Mouse (Mus musculus): Measurements from ENCODE around the gene Svip.

Svip gene

DNA sequence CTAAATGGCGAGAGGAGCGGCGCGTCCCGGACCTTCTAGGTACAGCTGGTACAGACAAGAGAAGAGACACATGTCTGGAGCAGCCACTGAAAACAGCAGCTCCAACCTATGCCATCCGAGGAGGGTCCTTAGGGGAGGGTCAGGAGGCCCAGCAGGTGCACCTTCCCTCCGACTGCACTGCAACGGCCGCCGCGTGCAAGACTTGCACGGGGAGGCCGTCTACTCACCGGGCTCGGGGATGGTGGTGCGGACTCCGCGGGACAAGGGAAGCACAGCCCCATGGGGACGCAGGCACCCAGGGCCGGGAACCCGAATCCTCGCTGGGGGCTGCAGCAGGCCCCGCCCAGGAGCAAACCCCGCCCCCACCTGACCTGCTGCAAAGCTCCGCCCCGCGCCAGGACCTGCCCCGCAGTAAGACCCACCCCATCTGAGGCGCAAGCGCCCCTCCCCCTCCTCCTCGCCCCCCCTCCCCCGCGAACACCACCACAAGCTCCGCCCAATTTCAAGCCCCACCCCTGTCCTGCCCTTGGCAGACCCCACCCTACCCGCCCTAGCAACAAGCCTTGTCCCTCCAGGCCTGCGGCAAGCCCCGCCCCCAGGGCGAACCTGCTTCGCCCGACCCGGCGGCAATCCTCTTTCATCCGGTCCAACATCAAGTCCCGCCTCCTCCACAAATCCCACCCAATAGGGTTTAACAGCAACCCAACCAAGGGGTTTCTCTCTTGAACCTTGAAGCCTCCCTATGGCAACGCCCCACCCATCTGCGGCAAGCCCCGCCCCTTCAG, at the start of gene Svip:
Gene Svip, minus strand, starts transcription at position 508 of the 785 bp plus-strand sequence.
- peak; percentile 92 for DNase-seq (ENCODE audit: low spot score in 2 of 2)

DNA sequence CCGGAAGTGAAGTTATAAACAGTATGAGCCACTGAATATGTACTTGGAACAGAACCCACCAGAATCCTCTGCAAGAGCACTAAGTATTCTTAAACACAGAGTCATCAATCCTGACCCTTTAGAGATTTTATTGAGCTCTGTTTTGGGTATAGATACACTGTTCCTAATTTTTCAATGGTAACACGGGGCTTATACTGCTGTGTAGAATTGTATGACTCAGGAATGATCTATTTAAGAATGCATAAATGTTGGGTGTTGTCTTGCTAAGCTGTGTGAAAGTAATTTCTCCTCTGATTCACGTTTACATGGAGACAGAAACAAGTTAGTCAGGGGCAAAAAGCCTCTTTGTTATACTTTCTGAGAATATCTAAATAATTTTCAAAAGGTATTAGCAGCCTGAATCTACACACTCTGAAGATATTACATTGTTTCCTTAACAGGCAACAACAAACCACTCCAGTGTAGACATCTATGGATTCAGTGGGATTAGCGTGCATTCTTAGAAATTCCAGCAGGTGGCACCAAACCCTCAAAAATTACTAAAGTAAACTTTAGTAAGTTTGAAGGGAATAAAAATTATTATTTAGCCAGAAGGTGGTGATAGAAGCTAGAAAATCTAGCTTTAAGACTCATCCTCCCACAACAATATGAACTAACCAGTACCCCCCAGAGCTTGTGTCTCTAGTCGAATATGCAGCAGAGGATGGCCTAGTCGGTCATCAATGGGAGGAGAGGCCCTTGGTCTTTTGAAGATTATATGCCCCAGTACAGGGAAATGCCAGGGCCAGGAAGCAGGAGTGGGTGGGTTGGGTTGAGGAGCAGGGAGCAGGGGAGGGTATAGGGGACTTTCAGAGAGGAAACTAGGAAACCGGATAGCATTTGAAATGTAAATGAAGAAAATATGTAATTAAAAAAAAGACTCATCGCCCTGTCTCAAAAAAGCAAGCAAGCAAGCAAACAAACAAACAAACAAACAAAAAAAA, 32.1 kb upstream of the Svip start:
- no peak for DNase-seq (ENCODE audit: low spot score in 2 of 2)

DNA sequence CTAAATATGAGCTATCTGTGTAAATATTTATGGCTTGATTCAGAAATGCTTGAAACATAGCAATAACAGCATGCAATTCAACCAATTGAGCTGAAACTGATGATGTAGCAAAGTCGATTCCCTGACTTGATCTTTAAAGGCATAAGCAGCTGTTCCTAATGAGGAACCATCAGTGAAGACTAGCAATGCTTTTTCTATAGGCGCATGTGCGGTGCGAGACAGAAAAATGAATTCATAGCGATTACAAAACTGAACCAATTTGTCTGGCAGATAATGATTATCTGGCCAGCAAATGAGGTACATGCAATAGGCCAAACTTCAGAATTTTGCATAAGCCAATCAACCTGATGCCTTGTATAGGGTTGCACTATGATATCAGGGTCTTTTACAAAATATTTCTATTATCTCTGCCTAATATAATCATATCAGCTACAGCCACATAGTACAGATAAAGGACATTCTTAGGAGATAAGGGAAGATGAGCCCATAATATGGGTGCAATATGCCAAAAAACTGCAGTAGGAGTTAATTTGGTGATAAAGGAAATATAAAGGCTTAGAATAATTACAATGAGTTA, 18.3 kb upstream of the Svip start:
- DNase-seq (ENCODE audit: low spot score in 2 of 2): no peak

DNA sequence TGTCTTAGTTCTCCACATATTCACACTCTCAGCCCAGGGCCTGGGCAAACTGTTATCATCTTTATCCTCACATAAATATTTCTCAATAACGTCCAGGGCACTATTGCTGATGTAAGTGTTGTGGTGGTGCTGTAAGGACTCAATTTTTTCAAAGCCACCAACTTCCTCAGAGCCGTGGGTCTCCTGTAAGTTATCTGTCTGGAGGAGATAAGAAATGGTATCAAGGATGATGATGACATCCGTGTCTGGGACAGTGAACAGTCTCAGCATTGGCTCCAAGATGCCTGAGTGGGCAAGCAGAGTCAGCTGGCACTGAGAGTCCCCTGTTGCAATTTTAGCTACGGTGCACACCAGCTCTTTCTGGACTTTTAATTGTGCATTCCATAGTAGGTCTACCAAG, 16.2 kb upstream of the Svip start:
- DNase-seq (ENCODE audit: low spot score in 2 of 2): no peak

DNA sequence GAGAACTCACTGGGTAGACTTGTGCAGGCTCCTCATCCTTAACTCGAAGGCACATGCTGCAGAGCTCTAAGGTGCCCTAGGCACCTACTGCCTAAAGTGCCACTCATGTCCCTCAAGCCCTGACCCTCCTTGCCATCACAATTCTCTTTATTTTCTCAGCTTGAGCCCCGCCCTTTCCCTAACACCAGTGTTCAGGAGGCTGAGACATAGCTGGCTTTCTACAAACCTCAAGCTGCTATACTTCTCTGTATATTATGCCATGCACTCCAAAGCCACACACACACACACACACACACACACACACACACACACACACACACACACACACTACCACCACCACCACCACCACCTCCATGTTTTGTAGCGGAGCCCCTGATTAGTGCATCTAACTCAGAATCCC, 9.8 kb upstream of the Svip start, which contains the start of gene 1700015G11Rik:
Gene 1700015G11Rik, minus strand, starts transcription at position 101 of the 400 bp plus-strand sequence.
- DNase-seq (ENCODE audit: low spot score in 2 of 2): no peak

DNA sequence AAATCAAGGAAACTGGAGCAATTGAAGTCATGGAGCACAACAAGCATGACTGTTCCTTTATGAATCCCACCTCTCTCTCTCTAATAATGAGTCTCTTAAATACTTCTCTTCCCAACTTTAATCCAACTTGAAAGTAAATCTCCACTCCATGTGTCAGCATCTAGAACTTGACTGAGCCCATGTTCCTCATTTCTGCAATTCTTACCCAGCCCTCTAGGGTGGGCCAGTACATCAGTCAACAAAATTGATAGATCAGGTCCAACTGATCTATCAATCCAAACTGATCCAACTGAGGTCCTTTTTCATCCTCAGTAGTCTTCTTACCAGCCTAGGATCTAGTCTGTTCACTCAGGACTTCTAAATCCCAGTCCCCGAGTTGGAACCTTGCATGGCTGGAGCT, 9.4 kb upstream of the Svip start:
- no peak for DNase-seq (ENCODE audit: low spot score in 2 of 2)

DNA sequence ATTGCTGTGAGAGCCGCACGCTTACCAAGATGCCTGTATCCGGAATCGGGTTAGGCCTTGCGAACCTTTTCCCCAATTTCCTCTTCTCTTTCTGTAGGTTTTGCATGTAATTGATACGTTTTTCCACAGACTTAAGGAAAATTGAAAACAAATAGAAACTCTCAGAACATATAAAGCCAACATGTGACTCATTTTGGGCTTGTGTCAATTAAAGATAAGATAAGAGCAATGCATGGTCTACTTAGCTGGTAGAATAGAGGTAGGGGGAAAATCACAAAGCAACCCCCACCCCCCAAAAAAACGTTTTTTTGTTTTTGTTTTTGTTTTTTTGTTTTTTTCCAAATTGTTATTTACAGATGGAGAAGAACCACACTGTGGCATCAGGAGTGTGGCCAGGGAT, 7.6 kb upstream of the Svip start:
- no peak for DNase-seq (ENCODE audit: low spot score in 2 of 2)

DNA sequence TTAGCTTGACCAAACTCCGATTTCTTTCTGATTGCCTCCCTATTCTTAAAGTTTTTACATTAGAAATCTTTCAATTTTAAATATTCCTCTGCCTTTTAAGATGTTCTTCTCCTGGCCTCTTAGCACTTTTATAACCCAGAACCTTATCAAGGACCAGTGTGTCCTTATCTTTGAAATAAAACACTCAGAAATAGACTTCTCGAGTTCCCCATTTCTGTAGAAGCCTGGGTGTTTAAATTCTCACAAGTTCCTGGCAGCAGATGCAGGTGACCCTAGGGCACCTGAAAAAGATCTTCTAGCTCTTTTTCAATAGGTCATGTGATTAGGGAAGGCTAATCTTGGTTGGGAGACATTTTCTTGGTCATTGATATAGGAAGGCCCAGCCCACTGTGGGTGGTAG, 1.3 kb upstream of the Svip start:
- no peak for DNase-seq (ENCODE audit: low spot score in 2 of 2)

DNA sequence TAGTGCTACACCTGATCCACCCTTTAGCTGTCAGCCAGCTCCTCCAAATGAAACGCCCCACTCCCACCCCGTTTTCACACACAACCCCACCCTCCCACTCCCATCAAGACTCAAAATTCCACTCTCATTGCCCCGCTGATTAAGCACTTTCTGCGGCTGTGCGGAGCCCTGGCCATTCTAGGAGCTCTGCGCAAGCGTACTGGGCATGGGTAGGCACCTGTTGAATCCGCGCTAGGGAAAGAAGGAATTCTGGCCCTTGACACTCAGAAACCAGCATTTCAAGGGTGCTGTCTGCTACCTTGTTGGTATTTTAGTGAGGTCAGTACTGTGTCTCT, 445 bp upstream of the Svip start:
- DNase-seq (ENCODE audit: low spot score in 2 of 2): no peak

DNA sequence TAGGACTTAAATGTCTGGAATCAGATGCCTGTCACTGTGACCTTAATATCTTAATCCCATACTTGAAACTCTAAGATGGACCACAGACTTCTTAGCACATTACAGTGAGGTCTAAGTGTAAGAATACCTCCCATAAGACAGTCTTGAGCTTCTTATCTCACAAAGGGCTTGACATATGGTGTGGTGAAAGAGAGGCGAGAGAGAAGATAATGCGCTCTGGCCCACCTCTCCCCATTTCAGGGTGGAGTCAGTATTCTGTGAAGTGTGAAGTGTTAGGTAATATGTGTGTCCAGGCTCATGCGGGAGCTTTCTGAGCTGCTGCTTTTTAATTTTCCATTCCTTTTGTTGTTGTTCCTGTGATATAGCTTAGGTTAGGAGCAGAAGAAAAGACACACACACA, 14.8 kb downstream of the Svip start:
- no peak for DNase-seq (ENCODE audit: low spot score in 2 of 2)

DNA sequence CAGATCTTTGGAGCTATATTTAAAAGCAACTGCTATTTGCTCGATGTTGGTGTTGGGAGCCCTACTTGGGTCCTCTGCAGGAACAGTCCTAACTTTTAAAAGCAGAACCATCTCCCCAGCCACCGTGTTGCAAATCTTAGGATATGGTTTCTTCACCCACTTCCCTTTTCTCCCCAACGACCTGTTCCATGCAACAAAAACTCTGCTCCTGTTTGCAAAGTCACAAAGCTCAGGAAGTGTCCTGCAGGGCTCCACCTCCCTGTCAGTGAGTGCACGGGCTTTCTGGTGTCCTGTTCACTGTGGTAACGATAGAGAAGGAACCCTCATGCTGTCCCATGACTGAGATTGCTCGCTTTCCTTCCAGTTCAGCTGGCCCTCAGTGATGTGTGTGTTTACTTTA, 18.9 kb downstream of the Svip start:
- no peak for DNase-seq (ENCODE audit: low spot score in 2 of 2)

DNA sequence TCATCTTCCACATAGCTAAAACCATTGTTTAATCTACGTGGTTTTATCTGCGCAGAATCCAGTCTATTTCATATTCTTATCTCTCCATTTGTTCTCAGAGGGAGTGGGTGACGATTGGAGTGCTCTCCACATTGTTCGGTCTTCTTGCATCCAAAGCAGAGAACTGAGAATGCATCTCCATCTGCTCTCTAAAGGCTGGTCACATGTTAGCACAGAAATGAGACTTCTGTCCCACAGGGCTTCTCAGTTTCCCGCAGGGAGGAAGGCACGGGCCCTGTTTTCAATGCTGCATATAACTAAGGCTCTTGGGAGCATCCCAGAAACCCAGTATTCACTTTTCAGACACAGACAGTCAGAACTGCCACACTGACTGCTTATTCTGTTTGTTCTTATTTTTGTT, 20.1 kb downstream of the Svip start:
- no peak for DNase-seq (ENCODE audit: low spot score in 2 of 2)

DNA sequence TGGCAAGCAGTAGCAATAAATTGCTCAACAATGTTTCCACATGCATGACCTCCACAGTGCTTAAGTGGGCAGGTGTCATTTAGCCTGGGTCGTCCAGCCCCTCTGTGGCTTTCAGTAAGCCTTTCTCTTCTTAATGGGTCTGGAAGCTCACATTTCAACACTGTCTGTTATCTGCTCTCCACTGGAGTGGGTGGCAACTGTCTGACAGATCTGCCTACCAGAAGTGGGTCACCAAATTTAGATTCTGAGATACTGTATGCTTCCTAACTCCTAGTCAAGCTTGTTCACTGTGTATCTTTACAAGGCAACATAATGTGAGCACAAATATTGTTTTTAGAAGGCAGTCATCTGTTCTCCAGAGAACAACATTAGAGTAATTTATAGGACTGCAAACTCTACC, 23.5 kb downstream of the Svip start:
- DNase-seq (ENCODE audit: low spot score in 2 of 2): no peak

DNA sequence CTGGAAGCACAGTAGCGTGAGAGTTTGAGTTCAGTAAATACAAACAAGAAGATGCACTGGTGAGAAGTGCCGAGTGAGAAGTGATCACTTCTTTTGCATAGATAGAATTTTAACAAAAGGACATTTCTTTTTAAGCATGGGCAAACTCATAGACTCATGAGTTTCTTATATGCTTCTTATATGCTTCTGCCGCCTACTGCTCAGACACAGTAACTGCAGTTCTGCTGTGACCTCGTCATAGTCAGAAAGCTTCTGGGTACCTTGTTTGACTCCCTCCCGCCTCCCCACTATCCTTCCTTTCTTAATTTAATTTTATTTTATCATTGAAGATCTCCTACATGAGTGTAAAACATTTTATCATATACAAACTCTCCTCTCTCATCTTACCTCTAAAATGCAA, 26.5 kb downstream of the Svip start:
- DNase-seq (ENCODE audit: low spot score in 2 of 2): no peak

DNA sequence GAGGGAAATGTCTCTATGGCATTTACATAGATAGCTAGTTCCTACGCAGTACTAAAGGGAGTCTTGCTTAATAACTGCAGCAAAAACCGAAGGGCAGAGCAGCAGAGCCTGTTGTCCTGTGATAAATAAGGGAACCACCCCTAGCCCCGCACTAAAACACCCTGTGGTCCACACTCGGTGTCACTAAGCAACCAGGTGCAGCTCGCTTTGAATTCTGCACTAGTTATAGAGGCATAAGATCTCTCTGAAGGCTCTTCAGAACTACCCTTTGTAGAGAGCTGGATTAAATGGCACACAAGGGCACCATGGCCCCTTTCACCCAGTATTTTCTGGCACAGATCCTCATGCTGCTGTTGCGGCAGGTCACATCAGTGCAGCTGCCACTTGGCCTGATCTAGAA, 30.6 kb downstream of the Svip start:
- DNase-seq (ENCODE audit: low spot score in 2 of 2): no peak

DNA sequence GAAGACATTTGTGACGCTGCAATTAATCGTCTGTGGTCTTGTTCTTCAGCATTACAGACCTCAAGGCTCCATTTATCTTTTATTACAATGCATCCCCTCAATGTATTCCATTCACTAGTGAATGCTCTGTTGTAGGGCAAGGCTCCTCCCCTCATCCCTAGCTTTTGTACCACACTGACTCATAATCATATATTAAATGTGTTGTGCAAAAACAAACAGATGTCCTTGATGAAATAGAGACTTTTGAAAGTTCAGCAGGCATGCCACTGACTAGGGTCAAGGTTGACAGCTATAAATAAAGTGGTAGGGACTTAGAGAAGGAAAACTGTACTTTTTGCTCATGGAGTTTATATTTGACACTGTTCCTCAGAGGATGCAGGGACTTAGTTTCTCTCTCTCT, 32.3 kb downstream of the Svip start:
- no peak for DNase-seq (ENCODE audit: low spot score in 2 of 2)

DNA sequence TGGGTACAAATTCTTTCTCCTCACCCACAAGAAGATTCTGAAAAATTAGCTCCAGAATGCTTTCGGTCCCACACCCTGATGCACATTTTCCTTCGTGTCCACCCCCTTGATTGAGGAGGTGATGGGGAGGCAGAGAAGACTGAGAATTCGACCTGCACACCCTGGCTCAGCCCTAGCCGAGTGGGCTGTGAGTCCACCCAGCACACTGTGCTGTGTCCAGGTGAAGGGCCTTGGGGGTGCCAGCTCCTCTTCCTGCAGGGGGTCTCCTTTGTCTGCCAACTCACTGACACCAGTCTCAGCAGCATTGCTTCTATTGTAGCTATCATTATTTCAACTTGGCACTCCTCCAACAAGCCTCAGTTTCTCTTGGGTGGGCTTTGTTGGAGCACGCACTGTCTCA, 32.7 kb downstream of the Svip start:
- no peak for DNase-seq (ENCODE audit: low spot score in 2 of 2)

DNA sequence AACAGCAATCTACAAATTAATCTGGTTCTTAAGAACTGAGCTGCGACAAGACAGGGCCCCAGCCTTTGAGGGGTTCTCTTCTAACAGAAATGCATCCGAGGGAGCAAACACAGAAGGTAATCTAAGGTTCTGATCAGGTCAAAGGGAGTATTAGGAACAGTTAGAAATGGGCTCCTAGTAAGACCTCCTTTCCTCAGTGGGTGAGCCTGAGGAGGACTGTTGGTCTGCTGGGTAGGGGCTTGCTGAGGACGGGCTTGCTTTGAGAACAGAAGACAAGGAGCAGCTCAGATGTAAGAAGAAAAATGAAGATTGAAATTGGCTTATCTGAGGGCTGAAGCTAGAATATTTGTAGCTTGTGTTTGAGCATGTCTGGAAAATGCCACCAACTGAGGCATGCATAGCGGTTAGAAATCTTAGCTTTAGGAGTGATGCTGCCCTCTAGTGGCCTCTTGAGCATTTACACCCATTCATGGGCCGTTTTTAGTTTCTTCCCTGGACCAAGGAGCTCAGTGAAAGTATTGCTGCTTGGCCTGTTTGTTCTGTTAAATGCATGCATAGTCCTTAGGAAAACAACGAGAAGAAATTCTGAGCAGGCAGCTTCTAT, 33.5 kb downstream of the Svip start:
- peak; percentile 3 to 12 for DNase-seq (ENCODE audit: low spot score in 2 of 2)

DNA sequence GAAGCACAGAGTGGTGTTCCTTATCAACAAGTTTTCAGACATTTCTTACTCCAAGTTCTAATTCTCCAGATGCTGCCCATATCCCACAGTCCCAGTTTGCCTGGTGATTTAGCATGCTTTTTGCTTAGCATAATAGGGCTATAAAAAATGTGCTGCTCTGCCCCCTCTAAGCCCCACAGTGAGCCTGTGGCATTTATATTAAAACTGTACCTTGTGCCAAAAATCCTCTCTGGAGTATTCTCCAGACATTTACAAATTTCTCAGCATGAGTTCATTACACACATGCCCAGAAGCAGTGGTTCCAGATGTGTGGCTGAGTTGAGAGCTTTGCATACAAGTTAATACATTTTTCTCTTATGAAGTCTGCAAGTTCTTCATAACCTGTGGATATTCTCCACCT, 36.4 kb downstream of the Svip start:
- no peak for DNase-seq (ENCODE audit: low spot score in 2 of 2)

DNA sequence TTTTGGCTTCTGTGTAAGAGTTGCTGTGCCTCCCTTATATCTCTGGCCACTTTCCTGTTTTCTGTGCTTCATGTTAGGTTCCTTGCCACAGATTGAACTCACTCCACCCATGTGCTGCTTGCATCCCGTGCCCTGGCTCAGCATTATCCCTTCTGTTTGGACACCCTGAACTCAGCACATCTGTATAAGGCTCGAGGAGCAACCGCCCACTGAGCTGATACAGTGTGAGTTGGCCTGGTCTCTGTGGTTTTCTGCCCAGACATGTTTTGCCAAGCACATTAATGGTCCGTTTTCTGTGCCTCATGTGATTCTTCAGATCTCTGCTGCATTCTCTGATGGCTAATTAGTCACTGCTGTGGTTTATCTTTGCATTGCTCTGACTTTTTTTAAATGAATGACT, 38.2 kb downstream of the Svip start:
- no peak for DNase-seq (ENCODE audit: low spot score in 2 of 2)

DNA sequence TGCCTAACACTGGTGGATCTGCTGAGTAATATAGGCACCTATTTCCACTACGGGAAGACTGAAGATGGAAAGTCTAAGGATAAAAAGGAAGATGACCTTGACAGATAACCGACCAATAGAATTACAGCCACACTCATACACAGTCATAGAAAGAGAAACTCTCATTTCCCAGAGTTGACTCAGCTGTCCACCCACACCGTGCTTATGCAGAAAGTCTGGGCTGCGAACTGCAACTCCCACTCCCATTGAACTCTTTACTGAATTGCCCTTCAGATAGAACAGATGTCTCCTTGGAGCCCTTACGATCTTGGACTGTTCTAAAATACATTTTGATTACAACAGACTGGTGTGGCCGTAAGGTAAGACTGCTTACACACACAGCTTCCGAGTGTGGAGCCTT, 41.1 kb downstream of the Svip start:
- no peak for DNase-seq (ENCODE audit: low spot score in 2 of 2)

DNA sequence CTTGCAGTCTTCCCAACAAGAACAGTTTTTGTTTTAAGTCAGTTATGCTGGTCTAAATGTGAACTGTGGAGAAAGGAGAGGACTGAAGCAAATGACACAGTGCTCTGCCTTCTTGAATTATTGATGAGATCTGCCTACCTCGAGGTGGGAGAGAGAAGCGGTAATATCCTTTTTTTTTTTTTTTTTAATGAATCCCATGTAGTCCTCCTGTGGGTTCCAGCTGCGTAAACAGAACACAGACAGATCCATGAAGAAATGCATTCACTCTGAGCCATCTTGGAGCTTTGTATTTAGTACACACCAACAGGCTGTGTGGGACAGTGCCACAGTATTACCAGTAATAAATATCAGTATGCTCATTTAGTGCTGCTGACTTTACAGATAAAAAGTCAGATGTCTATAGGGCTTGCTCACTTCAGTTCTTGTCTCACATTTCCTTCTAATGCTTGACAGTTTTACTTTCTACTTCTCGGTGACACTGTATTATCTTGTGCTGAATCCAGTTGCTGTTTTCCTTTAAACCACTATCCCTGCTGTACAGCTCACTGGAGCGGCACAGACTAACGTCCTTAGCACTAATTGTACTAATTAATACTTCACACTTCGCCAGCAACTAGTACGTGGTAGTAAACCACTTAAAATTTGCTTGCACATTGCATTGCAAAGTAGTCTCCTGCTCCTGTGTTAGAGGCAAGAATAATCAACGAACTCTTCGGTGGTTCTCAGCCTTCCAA, 43.4 kb downstream of the Svip start:
- DNase-seq (ENCODE audit: low spot score in 2 of 2): no peak
